8 mouse cellular contexts compared by ENCODE assay signal in the genomic region with DNA sequence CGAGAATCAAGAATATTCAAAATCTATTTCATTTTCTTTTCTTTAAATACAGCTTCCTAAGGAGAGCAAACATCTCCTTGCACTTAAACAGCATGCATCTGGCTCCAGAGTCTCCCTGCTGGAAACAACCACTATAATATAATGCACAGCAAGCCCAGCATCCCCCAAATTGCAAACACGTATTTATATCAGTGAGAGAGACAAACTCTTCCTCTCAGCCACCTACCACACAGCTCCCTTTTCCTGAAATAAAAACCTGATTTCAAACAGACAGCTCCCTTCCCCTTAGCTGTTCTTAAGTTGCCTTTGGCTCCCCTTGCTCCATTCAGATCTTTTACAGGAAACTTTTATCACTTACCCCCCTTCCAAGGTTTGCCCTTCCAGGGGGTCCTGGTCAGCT.
DNase-seq lines count a peak whose midpoint lies in the region; ATAC-seq and TF ChIP-seq lines count a peak whose summit lies in the region.
"Had no signal": no experiment of that assay in that cellular context is flagged by ENCODE, and none has a peak within 500 bp of the region (broad histone marks: within the 10 kb centered on the region; RNA-seq: fewer than 3 reads in every experiment).

No protein-coding gene starts in this region.

- 48% methylated on average over 2 of the region's 2 CpGs for WGBS in kidney, postnatal 0 days
- WGBS in embryonic facial prominence, embryonic 15.5 days, result 45% methylated on average over 2 of the region's 2 CpGs
- WGBS in limb, embryonic 15.5 days, result 40% methylated on average over 2 of the region's 2 CpGs

- H3K27me3 ChIP-seq in kidney, postnatal 0 days (ENCODE audit: insufficient read depth, low read length), result no peaks in the 10 kb centered on the region
- no peaks in the 10 kb centered on the region for H3K27me3 ChIP-seq in embryonic facial prominence, embryonic 15.5 days
- no peaks in the 10 kb centered on the region for H3K27me3 ChIP-seq in limb, embryonic 15.5 days

- TF ChIP-seq CTCF in kidney, postnatal 0 days (IDR thresholded peaks at IDR 0.05; ENCODE audit: low read depth), result no peak
- TF ChIP-seq CTCF in cortical plate, adult 2 months (IDR thresholded peaks at IDR 0.05; ENCODE audit: extremely low read depth, insufficient read depth, low read length), result no peak

- 0 out of 2 replicates have a peak, but pooled peaks have one; percentile 34 for TF ChIP-seq POLR2A in cortical plate, adult 2 months (IDR thresholded peaks at IDR 0.05; ENCODE audit: extremely low read depth, insufficient read depth, low read length)

- no peak for ATAC-seq in kidney, postnatal 0 days (replicated peaks; ENCODE audit: low FRiP score, low read depth)
- ATAC-seq in embryonic facial prominence, embryonic 15.5 days (ENCODE audit: insufficient number of reproducible peaks, low FRiP score, low TSS enrichment, low read depth), result no peak
- ATAC-seq in limb, embryonic 15.5 days (ENCODE audit: insufficient number of reproducible peaks, low FRiP score, low TSS enrichment, low read depth), result no peak
- no peak for ATAC-seq in activated CD4-positive, CD25-positive, alpha-beta regulatory T cell, adult 4 months

- no peak overlapping the region for H3K4me3 ChIP-seq in kidney, postnatal 0 days (replicated peaks; ENCODE audit: low read depth, low read length)
- H3K4me3 ChIP-seq in cortical plate, adult 2 months (ENCODE audit: insufficient read depth, low read length), result peak overlapping the region; percentile 56
- H3K4me3 ChIP-seq in embryonic facial prominence, embryonic 15.5 days (replicated peaks), result peak overlapping the region; percentile 19
- peak overlapping the region; percentile 28 for H3K4me3 ChIP-seq in limb, embryonic 15.5 days

- no peak overlapping the region for H3K27ac ChIP-seq in kidney, postnatal 0 days
- H3K27ac ChIP-seq in cortical plate, adult 2 months (ENCODE audit: insufficient read depth, low read length), result peak overlapping the region; percentile 31
- no peak overlapping the region for H3K27ac ChIP-seq in embryonic facial prominence, embryonic 15.5 days (replicated peaks)
- no peak overlapping the region for H3K27ac ChIP-seq in limb, embryonic 15.5 days

- no peaks in the 10 kb centered on the region for H3K4me1 ChIP-seq in kidney, postnatal 0 days (replicated peaks; ENCODE audit: insufficient read depth, low read length)
- H3K4me1 ChIP-seq in cortical plate, adult 2 months (ENCODE audit: control insufficient read depth, insufficient read depth, low read length), result no peaks in the 10 kb centered on the region; the same call in 1 of the 2 replicates
- H3K4me1 ChIP-seq in embryonic facial prominence, embryonic 15.5 days, result no peaks in the 10 kb centered on the region
- H3K4me1 ChIP-seq in limb, embryonic 15.5 days, result peaks cover 5% of the 10 kb centered on the region; the same call in 1 of the 2 replicates

- 0 out of 2 replicates have a peak overlapping the region, but pooled peaks have one; percentile 44 for H3K4me2 ChIP-seq in kidney, postnatal 0 days (ENCODE audit: low read length)
- peak overlapping the region; percentile 40 for H3K4me2 ChIP-seq in embryonic facial prominence, embryonic 15.5 days (replicated peaks)
- H3K4me2 ChIP-seq in limb, embryonic 15.5 days, result peak overlapping the region; percentile 40

- DNase-seq in kidney, postnatal 0 days (ENCODE audit: low spot score), result no peak
- DNase-seq in kidney, postnatal 4 days, result no peak
- no peak for DNase-seq in cerebellum, postnatal 14 days
- DNase-seq: spleen, adult 18-20 months had no signal

- H3K9ac ChIP-seq in kidney, postnatal 0 days (ENCODE audit: low read depth, low read length), result no peak overlapping the region
- H3K9ac ChIP-seq in embryonic facial prominence, embryonic 15.5 days, result no peak overlapping the region
- H3K9ac ChIP-seq in limb, embryonic 15.5 days, result no peak overlapping the region

- no peaks in the 10 kb centered on the region for H3K9me3 ChIP-seq in kidney, postnatal 0 days (replicated peaks; ENCODE audit: low read length)
- no peaks in the 10 kb centered on the region for H3K9me3 ChIP-seq in embryonic facial prominence, embryonic 15.5 days (replicated peaks)
- H3K9me3 ChIP-seq in limb, embryonic 15.5 days, result no peaks in the 10 kb centered on the region

- no peaks in the 10 kb centered on the region for H3K36me3 ChIP-seq in kidney, postnatal 0 days (ENCODE audit: insufficient read depth, low read length)
- no peaks in the 10 kb centered on the region for H3K36me3 ChIP-seq in embryonic facial prominence, embryonic 15.5 days
- no peaks in the 10 kb centered on the region for H3K36me3 ChIP-seq in limb, embryonic 15.5 days
